Mouse (Mus musculus) embryonic facial prominence, embryonic 12.5 days (tissue): Measurements from ENCODE around the gene Plce1. TPM values are rescaled to one million over a fixed set of nuclear protein-coding genes. Genes with fewer than 3 reads are reported as not detected.
A peak's percentile ranks its signal among the peaks of the same experiment; 100 is the strongest.

ENCODE experiments used
- ATAC-seq: fragments of 200-750 bp; cut with Nextera tagmentation; 2 replicates; pipeline ENCODE4 v1.8.0; 2017; ENCODE audit not compliant: insufficient number of reproducible peaks, insufficient read depth, low FRiP score, low TSS enrichment
- H3K27ac ChIP-seq: fragments of 300-500 bp; sonication (generic); 2 replicates; pipeline ENCODE4 v1.5.1; 2016; ENCODE audit warnings: mild to moderate bottlenecking
- H3K27me3 ChIP-seq: fragments of 300-500 bp; sonication (generic); 2 replicates; pipeline ENCODE4 v1.6.1; 2016; ENCODE audit warnings: mild to moderate bottlenecking, moderate library complexity
- H3K36me3 ChIP-seq: fragments of 300-500 bp; sonication (generic); 2 replicates; pipeline ENCODE4 v1.6.1; 2016; ENCODE audit warnings: mild to moderate bottlenecking
- H3K4me1 ChIP-seq: fragments of 300-500 bp; sonication (generic); 2 replicates; pipeline ENCODE4 v1.6.1; 2016
- H3K4me2 ChIP-seq: fragments of 300-500 bp; sonication (generic); replicated peaks from 2 replicates; pipeline ENCODE4 v1.6.1; 2016; ENCODE audit warnings: mild to moderate bottlenecking, moderate library complexity
- H3K4me3 ChIP-seq: fragments of 300-500 bp; sonication (generic); 2 replicates; pipeline ENCODE4 v1.5.1; 2016; ENCODE audit warnings: mild to moderate bottlenecking
- H3K9ac ChIP-seq: fragments of 300-500 bp; sonication (generic); 2 replicates; pipeline ENCODE4 v1.6.1; 2016; ENCODE audit warnings: mild to moderate bottlenecking, moderate library complexity
- H3K9me3 ChIP-seq: fragments of 300-500 bp; sonication (generic); 2 replicates; pipeline ENCODE4 v1.6.1; 2016; ENCODE audit warnings: mild to moderate bottlenecking, moderate library complexity
- WGBS: fragments of 180-500 bp; shearing (Covaris S2); methylation state at CpG from one replicate; pipeline ENCODE4 v1.1.7; 2016; 5-methylcytosine and 5-hydroxymethylcytosine counted together
- polyA plus RNA-seq: library from polyadenylated mRNA; unstranded; fragments of >200 nt; fragmentation: Nextera tagmentation; extraction: Ambion mirVana; gene quantifications from 2 replicates; pipeline ENCODE4 v1.2.1, GENCODE M21; 2016

The Plce1 gene
- polyA plus RNA-seq, 1 experiment from 2014 or later: 4.7 TPM

DNA sequence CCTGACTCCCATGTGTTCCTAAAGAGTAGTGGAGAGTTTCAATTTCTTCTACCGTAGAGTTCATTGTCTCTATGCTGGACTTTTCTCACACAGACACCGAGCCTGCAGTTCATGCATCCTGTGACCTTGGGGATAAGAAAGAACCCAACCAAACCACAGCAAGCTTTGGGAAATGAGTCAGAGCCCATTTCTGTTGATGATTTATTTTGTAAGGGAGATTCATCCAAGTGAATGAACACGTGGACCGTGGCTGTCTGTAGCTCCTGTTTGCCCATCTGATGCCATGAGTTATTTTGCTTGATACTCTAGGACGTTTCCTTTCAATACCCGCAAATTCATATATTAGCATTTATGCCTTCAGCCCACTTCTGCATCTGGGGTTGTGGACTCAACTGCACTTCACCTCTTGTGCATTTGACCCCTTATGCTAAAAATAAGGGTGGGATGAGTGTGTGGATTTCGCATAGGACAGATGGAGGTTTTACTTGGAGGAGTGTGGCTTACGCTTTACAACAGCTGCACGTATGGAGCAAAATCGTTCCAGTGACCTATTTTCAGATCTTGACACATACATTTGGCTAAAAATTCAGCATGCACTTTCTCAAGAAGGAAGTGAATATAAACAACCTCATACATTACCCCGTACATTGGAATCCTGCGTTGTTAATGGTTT, 112.5 kb downstream of the Plce1 start:
- no peak overlapping the region for H3K4me3 ChIP-seq
- ATAC-seq: no peak
- no peaks in the 10 kb centered on the region for H3K27me3 ChIP-seq
- 88% methylated on average over 12 of the region's 12 CpGs for WGBS
- H3K27ac ChIP-seq: no peak overlapping the region
- H3K4me2 ChIP-seq: no peak overlapping the region
- H3K4me1 ChIP-seq: no peaks in the 10 kb centered on the region
- no peaks in the 10 kb centered on the region for H3K36me3 ChIP-seq
- no peak overlapping the region for H3K9ac ChIP-seq
- no peaks in the 10 kb centered on the region for H3K9me3 ChIP-seq

DNA sequence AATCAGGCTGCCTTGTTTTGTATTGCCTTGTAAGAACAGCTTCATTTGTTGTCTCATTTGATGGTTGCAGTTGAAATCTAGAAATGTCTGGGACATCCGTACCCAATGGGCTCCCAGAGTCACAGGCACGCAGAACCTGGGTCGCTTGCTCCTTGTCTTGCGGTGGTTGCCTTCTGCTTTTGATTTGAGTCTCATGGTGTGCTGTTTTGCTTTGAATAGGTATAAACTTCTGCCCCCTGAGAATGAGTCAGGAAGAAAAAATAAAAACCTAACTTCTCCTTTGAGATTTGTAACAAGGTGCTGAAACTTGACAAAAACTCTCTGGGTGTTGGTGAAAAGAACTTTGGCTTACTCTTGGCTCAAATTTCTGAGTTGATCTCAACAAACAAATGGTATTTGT, 115.2 kb downstream of the Plce1 start:
- Histone ChIP-seq H3K36me3 (no peaks in the 10 kb centered on the region), H3K4me3 (no peak overlapping the region), H3K9ac (no peak overlapping the region), H3K4me1 (no peaks in the 10 kb centered on the region), H3K9me3 (no peaks in the 10 kb centered on the region), H3K4me2 (no peak overlapping the region), H3K27me3 (no peaks in the 10 kb centered on the region), H3K27ac (no peak overlapping the region)
- no peak for ATAC-seq
- WGBS: 74% methylated on average over 4 of the region's 4 CpGs

DNA sequence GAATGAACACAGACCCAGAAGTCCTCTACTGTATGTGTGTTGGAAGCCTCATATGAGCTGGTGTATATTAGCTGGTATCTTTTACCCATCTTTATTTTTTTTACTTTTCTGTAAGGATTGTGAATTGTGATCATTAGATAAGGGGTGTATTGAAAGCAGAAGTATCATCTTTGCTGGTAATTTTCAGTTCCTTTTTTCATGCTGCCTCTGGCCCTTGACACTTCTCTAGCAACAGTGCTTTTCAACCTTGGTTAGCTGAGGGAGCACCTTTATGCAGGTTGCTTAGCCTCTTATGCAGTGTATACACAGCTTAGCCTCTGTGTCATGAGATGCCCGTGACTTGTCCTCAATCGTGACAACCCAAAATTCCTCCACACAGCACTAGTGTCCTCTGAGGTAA, 116.5 kb downstream of the Plce1 start:
- WGBS: 80% methylated on average over 2 of the region's 2 CpGs
- 0 out of 2 replicates have a peak, but pooled peaks cover under 1% of the 10 kb centered on the region for H3K4me1 ChIP-seq
- ATAC-seq: no peak
- no peak overlapping the region for H3K4me2 ChIP-seq
- H3K36me3 ChIP-seq: no peaks in the 10 kb centered on the region
- no peaks in the 10 kb centered on the region for H3K27me3 ChIP-seq
- H3K9ac ChIP-seq: no peak overlapping the region
- H3K27ac ChIP-seq: no peak overlapping the region
- no peak overlapping the region for H3K4me3 ChIP-seq
- no peaks in the 10 kb centered on the region for H3K9me3 ChIP-seq

DNA sequence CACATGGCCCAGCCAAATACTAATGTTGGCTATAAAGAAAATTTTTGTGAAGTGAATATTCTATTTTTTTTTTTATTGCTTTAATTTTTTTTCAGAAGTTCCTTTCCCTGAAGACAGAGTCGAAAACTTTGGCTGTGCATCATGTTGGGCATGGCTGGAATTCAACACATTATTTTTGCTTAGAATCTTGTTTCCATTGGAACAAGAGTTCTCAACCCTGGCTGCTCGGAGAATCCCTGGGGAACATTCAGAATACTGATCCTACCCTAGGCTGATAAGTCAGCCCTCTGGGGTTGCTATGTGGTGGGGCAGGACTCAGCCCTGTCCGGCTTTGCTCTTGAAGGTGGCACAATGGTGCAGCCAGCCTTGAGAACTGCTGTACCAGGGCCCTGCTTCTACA, 118.1 kb downstream of the Plce1 start:
- no peak overlapping the region for H3K27ac ChIP-seq
- H3K9me3 ChIP-seq: no peaks in the 10 kb centered on the region
- H3K4me3 ChIP-seq: no peak overlapping the region
- WGBS: 76% methylated on average over 3 of the region's 3 CpGs
- no peak overlapping the region for H3K4me2 ChIP-seq
- no peaks in the 10 kb centered on the region for H3K27me3 ChIP-seq
- H3K9ac ChIP-seq: no peak overlapping the region
- H3K36me3 ChIP-seq: no peaks in the 10 kb centered on the region
- no peak for ATAC-seq
- 0 out of 2 replicates have a peak, but pooled peaks cover 4% of the 10 kb centered on the region for H3K4me1 ChIP-seq

DNA sequence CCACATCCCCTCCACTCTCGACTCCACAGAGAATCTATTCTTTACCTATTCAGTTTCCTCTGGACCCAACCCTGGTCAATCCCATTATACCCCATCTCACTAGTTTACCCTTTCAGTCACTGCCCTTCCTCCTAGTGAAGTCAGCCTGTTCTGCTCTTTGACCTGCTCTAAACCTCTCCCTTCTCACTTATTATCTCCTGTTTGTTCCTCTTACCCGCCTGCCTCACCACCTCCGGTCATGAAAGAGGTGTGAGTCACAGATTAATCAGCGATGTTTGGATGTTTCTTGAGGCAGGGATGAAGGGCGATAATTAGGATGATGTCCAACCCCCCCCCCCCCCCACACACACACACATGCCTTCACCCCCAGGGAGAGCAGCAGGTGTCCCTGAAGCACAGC, 120.2 kb downstream of the Plce1 start:
- no peak for ATAC-seq
- no peaks in the 10 kb centered on the region for H3K36me3 ChIP-seq
- no peak overlapping the region for H3K9ac ChIP-seq
- no peak overlapping the region for H3K4me2 ChIP-seq
- 0 out of 2 replicates have a peak, but pooled peaks cover 4% of the 10 kb centered on the region for H3K4me1 ChIP-seq
- 77% methylated on average over 5 of the region's 5 CpGs for WGBS
- H3K27ac ChIP-seq: no peak overlapping the region
- H3K27me3 ChIP-seq: no peaks in the 10 kb centered on the region
- H3K9me3 ChIP-seq: no peaks in the 10 kb centered on the region
- no peak overlapping the region for H3K4me3 ChIP-seq

DNA sequence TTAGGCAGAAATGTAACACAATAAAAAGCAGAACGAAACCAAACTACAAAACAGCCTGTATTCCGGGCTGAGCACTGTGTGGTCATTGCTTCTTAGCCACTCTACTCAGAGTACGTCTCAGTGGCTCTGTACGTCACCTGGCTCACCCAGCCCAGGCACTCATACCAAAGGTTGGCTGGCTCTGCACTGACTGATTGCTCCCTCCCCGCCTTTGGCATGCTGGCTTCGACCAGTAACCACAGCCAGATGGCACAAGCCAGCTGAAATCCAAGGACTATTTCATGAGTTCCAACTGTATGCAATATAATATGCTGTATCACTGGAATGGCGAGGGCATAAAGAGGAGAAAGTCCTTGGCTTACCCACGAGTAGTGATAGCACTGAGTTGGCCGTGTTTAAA, 121.9 kb downstream of the Plce1 start:
- no peak overlapping the region for H3K4me2 ChIP-seq
- H3K27ac ChIP-seq: no peak overlapping the region
- H3K4me1 ChIP-seq: 0 out of 2 replicates have a peak, but pooled peaks cover 4% of the 10 kb centered on the region
- WGBS: 53% methylated on average over 9 of the region's 9 CpGs
- H3K4me3 ChIP-seq: no peak overlapping the region
- no peaks in the 10 kb centered on the region for H3K36me3 ChIP-seq
- H3K27me3 ChIP-seq: no peaks in the 10 kb centered on the region
- H3K9ac ChIP-seq: no peak overlapping the region
- H3K9me3 ChIP-seq: no peaks in the 10 kb centered on the region
- ATAC-seq: 0 out of 2 replicates have a peak, but pooled peaks have one; percentile 60

DNA sequence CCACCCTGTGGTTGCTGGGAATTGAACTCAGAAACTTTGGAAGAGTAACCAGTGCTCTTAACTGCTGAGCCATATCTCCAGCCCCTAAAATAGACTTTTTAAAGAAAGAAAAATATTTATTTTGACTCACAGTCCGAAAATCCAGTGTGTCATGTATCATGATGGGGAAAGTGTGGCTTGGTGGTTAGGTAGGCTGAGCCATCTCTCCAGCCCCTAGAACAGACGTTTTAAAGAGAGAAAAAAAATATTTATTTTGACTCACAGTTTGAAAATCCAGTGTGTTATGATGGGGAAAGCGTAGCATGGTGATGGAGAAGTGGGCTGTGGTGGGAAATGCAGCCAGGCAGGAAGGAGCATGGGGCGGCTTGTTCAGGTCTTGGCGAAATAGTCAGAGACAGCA, 126.3 kb downstream of the Plce1 start:
- no peak for ATAC-seq
- 89% methylated on average over 5 of the region's 5 CpGs for WGBS
- no peaks in the 10 kb centered on the region for H3K36me3 ChIP-seq
- H3K27ac ChIP-seq: no peak overlapping the region
- H3K9ac ChIP-seq: no peak overlapping the region
- H3K27me3 ChIP-seq: no peaks in the 10 kb centered on the region
- H3K4me3 ChIP-seq: no peak overlapping the region
- no peaks in the 10 kb centered on the region for H3K9me3 ChIP-seq
- H3K4me2 ChIP-seq: no peak overlapping the region
- 0 out of 2 replicates have a peak, but pooled peaks cover 4% of the 10 kb centered on the region for H3K4me1 ChIP-seq

DNA sequence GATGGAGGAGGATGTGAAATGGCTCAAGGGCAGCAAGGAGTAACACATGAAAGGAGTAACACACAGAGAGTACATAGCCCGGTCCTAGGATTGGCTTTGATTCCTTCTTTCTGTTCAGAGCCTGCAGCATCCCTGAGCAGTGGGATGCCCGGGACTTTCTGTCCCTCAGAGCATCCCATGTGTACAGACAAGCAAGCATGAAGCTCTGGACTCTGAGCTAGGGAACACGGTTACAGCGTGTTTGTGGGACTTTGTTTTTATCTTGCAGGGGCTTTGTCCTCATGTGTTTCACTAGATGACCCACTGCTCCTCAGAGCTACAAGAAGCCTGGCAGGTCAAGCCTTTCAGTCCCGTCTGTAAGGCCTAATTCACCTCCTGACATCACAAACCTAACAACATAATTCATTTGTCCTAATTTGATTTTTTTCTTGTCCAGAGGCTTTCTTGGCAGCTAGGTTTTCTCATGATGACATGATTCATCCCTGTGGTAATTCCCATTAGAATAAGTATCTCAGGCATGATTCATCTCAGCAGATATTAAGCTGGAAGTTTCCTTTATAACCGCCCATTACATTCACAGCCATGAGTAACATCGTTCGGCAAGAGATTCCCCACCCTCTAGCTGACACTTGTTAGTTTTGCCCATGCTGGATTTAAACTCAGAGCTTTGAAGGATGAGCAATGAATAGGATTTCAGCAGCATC, 128.2 kb downstream of the Plce1 start:
- no peaks in the 10 kb centered on the region for H3K36me3 ChIP-seq
- H3K27ac ChIP-seq: no peak overlapping the region
- no peak overlapping the region for H3K4me3 ChIP-seq
- no peaks in the 10 kb centered on the region for H3K27me3 ChIP-seq
- no peak overlapping the region for H3K4me2 ChIP-seq
- ATAC-seq: no peak
- no peak overlapping the region for H3K9ac ChIP-seq
- 92% methylated on average over 8 of the region's 8 CpGs for WGBS
- H3K9me3 ChIP-seq: no peaks in the 10 kb centered on the region
- H3K4me1 ChIP-seq: no peaks in the 10 kb centered on the region

DNA sequence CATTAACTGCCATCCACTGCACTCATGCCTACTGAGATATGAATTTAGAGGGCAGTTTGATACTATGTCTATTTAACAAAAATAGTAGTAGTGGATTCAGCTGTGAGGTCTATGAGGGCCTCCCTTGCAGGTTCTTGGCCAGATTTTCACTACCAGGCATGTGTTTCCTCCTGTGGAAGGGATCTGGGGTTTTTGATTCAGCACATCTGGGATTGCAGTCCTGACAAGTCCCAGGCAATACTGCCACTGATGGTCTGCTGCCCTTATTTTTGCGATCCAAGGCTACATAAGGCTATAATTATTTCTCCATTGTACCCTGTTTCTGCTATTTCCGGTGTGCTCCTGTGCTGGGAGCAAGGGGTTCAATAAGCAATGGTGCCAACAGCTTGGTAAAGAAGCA, 129.4 kb downstream of the Plce1 start:
- no peak for ATAC-seq
- Histone ChIP-seq H3K4me3 (no peak overlapping the region), H3K9ac (no peak overlapping the region), H3K27me3 (no peaks in the 10 kb centered on the region), H3K36me3 (no peaks in the 10 kb centered on the region), H3K9me3 (no peaks in the 10 kb centered on the region), H3K27ac (no peak overlapping the region), H3K4me1 (no peaks in the 10 kb centered on the region), H3K4me2 (no peak overlapping the region)
- 69% methylated on average over 2 of the region's 2 CpGs for WGBS

DNA sequence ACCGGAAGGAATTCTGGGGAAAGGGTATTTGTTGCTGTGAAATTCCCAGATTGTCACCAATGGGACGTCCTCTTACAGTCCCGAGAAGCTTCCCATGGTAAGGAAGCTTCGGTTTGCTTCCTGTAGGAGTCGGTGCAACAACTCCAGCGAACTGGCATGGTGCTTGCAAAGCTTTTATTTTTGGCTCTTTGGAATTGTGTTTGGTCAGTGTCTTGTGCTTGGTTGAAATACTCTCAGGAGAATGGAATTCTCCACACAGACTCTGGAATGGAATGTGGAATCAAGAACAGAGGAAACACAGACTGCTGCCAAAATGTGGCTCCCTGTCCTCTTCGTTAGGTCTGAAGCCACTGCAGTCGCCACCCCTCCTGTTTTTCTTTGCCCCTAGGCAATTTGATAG, 129.9 kb downstream of the Plce1 start:
- Histone ChIP-seq H3K9ac (no peak overlapping the region), H3K4me3 (no peak overlapping the region), H3K4me2 (no peak overlapping the region), H3K27ac (no peak overlapping the region), H3K27me3 (no peaks in the 10 kb centered on the region), H3K36me3 (no peaks in the 10 kb centered on the region), H3K4me1 (no peaks in the 10 kb centered on the region), H3K9me3 (no peaks in the 10 kb centered on the region)
- no peak for ATAC-seq
- whole genome bisulfite sequencing: 81% methylated on average over 8 of the region's 8 CpGs

DNA sequence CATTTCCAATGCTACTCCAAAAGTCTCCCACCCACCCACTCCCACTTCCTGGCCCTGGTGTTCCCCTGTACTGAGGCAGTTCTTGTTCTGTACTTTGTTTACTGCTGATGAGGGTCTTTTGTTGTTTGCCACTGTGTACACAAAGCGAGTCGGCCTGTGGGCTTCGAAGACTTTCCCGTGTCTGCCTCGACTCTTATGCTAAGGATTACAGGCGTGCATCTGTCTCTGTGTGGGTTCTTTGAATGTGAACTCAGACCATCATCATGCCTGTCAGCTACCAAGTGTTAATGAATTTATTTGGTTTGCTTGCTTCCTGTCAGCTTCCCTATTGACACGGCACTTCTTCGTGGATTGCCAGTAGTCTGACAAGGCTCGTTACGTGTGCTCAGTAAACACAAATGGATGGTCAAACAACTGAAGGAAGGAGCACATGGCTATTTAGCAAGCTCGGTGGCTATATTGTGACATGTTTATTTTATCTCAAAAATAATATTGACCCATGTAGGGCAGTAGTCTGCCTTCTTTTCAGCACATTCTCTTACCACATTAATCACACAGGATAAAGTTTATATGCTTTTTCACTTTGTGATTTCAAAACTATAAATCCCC, 133.3 kb downstream of the Plce1 start:
- no peak overlapping the region for H3K4me2 ChIP-seq
- no peaks in the 10 kb centered on the region for H3K4me1 ChIP-seq
- no peaks in the 10 kb centered on the region for H3K36me3 ChIP-seq
- H3K27me3 ChIP-seq: no peaks in the 10 kb centered on the region
- 71% methylated on average over 11 of the region's 11 CpGs for WGBS
- ATAC-seq: no peak
- H3K9me3 ChIP-seq: no peaks in the 10 kb centered on the region
- no peak overlapping the region for H3K4me3 ChIP-seq
- no peak overlapping the region for H3K27ac ChIP-seq
- no peak overlapping the region for H3K9ac ChIP-seq

DNA sequence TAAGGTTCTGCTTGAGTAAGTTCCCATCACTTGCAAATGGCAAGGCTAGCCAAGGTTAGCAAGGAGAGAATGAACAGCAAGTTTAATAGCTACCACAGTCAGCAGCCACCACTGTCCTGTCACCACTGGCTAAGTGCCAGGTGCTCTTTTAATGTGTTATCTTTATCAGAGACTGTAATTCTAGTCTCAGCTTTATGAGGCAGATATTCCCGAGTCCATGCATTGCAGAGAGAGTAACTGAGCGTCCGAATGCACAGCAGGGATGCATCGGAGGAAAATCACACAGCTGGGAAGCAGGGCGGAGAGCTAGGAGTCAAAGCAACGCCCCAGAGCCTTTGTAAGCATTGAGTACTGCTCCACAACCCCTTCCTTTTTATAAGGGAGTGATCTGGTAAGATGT, 134.4 kb downstream of the Plce1 start:
- WGBS: 59% methylated on average over 6 of the region's 6 CpGs
- H3K4me1 ChIP-seq: no peaks in the 10 kb centered on the region
- no peaks in the 10 kb centered on the region for H3K27me3 ChIP-seq
- ATAC-seq: no peak
- H3K9me3 ChIP-seq: no peaks in the 10 kb centered on the region
- H3K4me3 ChIP-seq: no peak overlapping the region
- H3K27ac ChIP-seq: no peak overlapping the region
- H3K36me3 ChIP-seq: no peaks in the 10 kb centered on the region
- H3K4me2 ChIP-seq: no peak overlapping the region
- H3K9ac ChIP-seq: no peak overlapping the region
